ENCODE assay signal across 8 mouse cellular contexts in genomic region chr4:137047840-137048549, GRCm38 (mm10). TPM values are rescaled to one million over a fixed set of nuclear protein-coding genes. Genes with fewer than 3 reads are reported as not detected.
DNase-seq lines count a peak whose midpoint lies in the region; ATAC-seq and TF ChIP-seq lines count a peak whose summit lies in the region.

No protein-coding gene starts in this region.

- H3K36me3 ChIP-seq in forebrain, embryonic 14.5 days (ENCODE audit: control insufficient read depth, insufficient read depth, low read length): no peaks in the 10 kb centered on the region
- H3K36me3 ChIP-seq in limb, embryonic 14.5 days (ENCODE audit: control insufficient read depth, insufficient read depth, low read length): no peaks in the 10 kb centered on the region
- H3K36me3 ChIP-seq in neural tube, embryonic 13.5 days: no peaks in the 10 kb centered on the region

- H3K4me3 ChIP-seq in forebrain, embryonic 14.5 days (ENCODE audit: low read depth, low read length): peak overlapping the region; percentile 62
- H3K4me3 ChIP-seq in limb, embryonic 14.5 days (replicated peaks; ENCODE audit: low read length): peak overlapping the region; percentile 79
- H3K4me3 ChIP-seq in neural tube, embryonic 13.5 days: peak overlapping the region; percentile 72

- H3K27me3 ChIP-seq in forebrain, embryonic 14.5 days (replicated peaks; ENCODE audit: control insufficient read depth, insufficient read depth, low read length): peaks cover 32% of the 10 kb centered on the region
- peaks cover 7% of the 10 kb centered on the region for H3K27me3 ChIP-seq in limb, embryonic 14.5 days (ENCODE audit: control insufficient read depth, insufficient read depth, low read length)
- peaks cover 34% of the 10 kb centered on the region for H3K27me3 ChIP-seq in neural tube, embryonic 13.5 days

- ATAC-seq in forebrain, embryonic 14.5 days: peak; percentile 79
- peak; percentile 35 for ATAC-seq in limb, embryonic 14.5 days (ENCODE audit: low FRiP score, low read depth)
- peak; percentile 86 for ATAC-seq in neural tube, embryonic 13.5 days (ENCODE audit: low read depth)

- under 1% methylated on average over 49 of the region's 52 CpGs for WGBS in forebrain, embryonic 14.5 days
- WGBS in limb, embryonic 14.5 days: under 1% methylated on average over 41 of the region's 52 CpGs
- WGBS in neural tube, embryonic 13.5 days: under 1% methylated on average over 51 of the region's 52 CpGs

- peaks cover 6% of the 10 kb centered on the region; the same call in 1 of the 2 replicates for H3K9me3 ChIP-seq in forebrain, embryonic 14.5 days (replicated peaks; ENCODE audit: control insufficient read depth, low read length)
- H3K9me3 ChIP-seq in limb, embryonic 14.5 days (ENCODE audit: control insufficient read depth, low read length): peaks cover 12% of the 10 kb centered on the region; the same call in 1 of the 2 replicates
- no peaks in the 10 kb centered on the region for H3K9me3 ChIP-seq in neural tube, embryonic 13.5 days

- TF ChIP-seq POLR2A in limb, embryonic 14.5 days (IDR thresholded peaks at IDR 0.05; ENCODE audit: borderline replicate concordance, extremely low read depth, insufficient read depth, insufficient read length): no peak

- peak overlapping the region; percentile 65; the same call in 1 of the 2 replicates for H3K27ac ChIP-seq in forebrain, embryonic 14.5 days (ENCODE audit: low read depth, low read length)
- peak overlapping the region; percentile 34 for H3K27ac ChIP-seq in limb, embryonic 14.5 days (replicated peaks; ENCODE audit: low read depth, low read length)
- peak overlapping the region; percentile 87 for H3K27ac ChIP-seq in neural tube, embryonic 13.5 days (replicated peaks)

- H3K4me2 ChIP-seq in forebrain, embryonic 14.5 days (ENCODE audit: low read length): peak overlapping the region; percentile 71
- H3K4me2 ChIP-seq in limb, embryonic 14.5 days (replicated peaks; ENCODE audit: low read depth, low read length, severe bottlenecking): peak overlapping the region; percentile 71
- H3K4me2 ChIP-seq in neural tube, embryonic 13.5 days: peak overlapping the region; percentile 64

- peak overlapping the region; percentile 64 for H3K9ac ChIP-seq in forebrain, embryonic 14.5 days (ENCODE audit: low read length)
- H3K9ac ChIP-seq in limb, embryonic 14.5 days (ENCODE audit: low read depth, low read length, severe bottlenecking): peak overlapping the region; percentile 64
- peak overlapping the region; percentile 76 for H3K9ac ChIP-seq in neural tube, embryonic 13.5 days

- peaks cover 18% of the 10 kb centered on the region for H3K4me1 ChIP-seq in forebrain, embryonic 14.5 days (ENCODE audit: control insufficient read depth, insufficient read depth, low read length)
- H3K4me1 ChIP-seq in limb, embryonic 14.5 days (ENCODE audit: control insufficient read depth, insufficient read depth, low read length): peaks cover 22% of the 10 kb centered on the region
- H3K4me1 ChIP-seq in neural tube, embryonic 13.5 days (replicated peaks): peaks cover 25% of the 10 kb centered on the region

- DNase-seq in kidney, adult 18-20 months: peak; percentile 31
- no peak for DNase-seq in kidney, adult 9 months
- DNase-seq in T-cell, adult 2 months (ENCODE audit: low spot score): peak; percentile 10
- no peak for DNase-seq in forebrain, embryonic 14.5 days (ENCODE audit: low spot score)
- DNase-seq in limb, embryonic 14.5 days (ENCODE audit: low spot score): no peak
- no peak for DNase-seq in testis, postnatal 14 days (ENCODE audit: low spot score)
- no peak for DNase-seq in layer of hippocampus, adult 9-10 months (ENCODE audit: low spot score)

RNA-seq across cellular contexts. Expression of gene Zbtb40, which starts 0.6 kb away (rescaled TPM):
- 2.8 and 4.4 TPM in 2 replicates for polyA plus RNA-seq in forebrain, embryonic 14.5 days (2014; fragmentation: Nextera tagmentation; extraction: Ambion mirVana)
- 7.5 and 12.0 TPM in 2 replicates for polyA plus RNA-seq in limb, embryonic 14.5 days (2012; rRNA removed)
- polyA plus RNA-seq in limb, embryonic 14.5 days (2014; fragmentation: Nextera tagmentation; extraction: Ambion mirVana): 5.0 TPM in 2 replicates
- polyA plus RNA-seq in neural tube, embryonic 13.5 days (2015; fragmentation: Nextera tagmentation; extraction: Ambion mirVana): 3.6 and 4.5 TPM in 2 replicates

Comparison
In these comparisons a context has a peak if more than half of its experiments do, and no peak if none do; other contexts are left out.
1. DNase-seq: peak in kidney, adult 18-20 months (single experiment) and T-cell, adult 2 months (single experiment); none in kidney, adult 9 months (single experiment), forebrain, embryonic 14.5 days (single experiment), limb, embryonic 14.5 days (single experiment), testis, postnatal 14 days (single experiment) and layer of hippocampus, adult 9-10 months (single experiment).
2. ATAC-seq: peak in every context shown above with its lines; median percentile 86 in neural tube, embryonic 13.5 days; 79 in forebrain, embryonic 14.5 days; 35 in limb, embryonic 14.5 days.
3. H3K27ac ChIP-seq: peak in every context shown above with its lines; median percentile 87 in neural tube, embryonic 13.5 days; 65 in forebrain, embryonic 14.5 days; 34 in limb, embryonic 14.5 days.
4. Peak in every context shown above with its lines, with median percentiles within 50 percentile points of each other: H3K4me2 ChIP-seq, H3K4me3 ChIP-seq and H3K9ac ChIP-seq.